Mouse (Mus musculus): ENCODE data around the gene Rnf111. TPM values are rescaled to one million over a fixed set of nuclear protein-coding genes. Genes with fewer than 3 reads are reported as not detected.

Gene Rnf111
- polyA plus RNA-seq, 1 experiment: 32.5 TPM

DNA sequence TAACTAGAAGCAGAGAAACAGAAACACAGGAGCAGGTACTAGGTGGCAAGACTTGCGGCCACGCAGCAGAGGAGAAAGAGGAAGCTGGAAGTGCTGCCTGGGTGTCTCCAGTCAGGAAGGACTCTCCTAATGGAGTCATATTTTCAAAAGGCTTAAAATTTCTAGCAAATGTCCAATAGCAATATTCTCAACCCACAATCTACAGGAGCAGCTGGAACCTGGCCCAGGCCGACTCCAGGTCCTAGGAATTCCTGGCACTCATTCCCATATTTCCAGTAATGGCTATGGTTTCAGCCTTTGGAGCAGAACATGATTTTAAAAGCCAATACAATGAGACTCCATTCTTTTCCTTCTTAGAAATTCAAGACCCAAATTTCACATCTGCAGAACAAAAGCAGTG is 114.0 kb downstream of the Rnf111 start:
- Histone ChIP-seq H3K27ac (ENCODE audit: insufficient read depth, low read length) (no peak overlapping the region), H3K4me3 (ENCODE audit: insufficient read depth, low read length) (no peak overlapping the region), H3K4me1 (ENCODE audit: control insufficient read depth, insufficient read depth, low read length) (no peaks in the 10 kb centered on the region)
- TF ChIP-seq CTCF (IDR thresholded peaks at IDR 0.05; ENCODE audit: extremely low read depth, insufficient read depth, low read length) (no peak), POLR2A (IDR thresholded peaks at IDR 0.05; ENCODE audit: extremely low read depth, insufficient read depth, low read length) (no peak)

GRCm38 (mm10) chr9:70387410-70388119 is 116.0 kb downstream of the Rnf111 start:
- H3K27ac ChIP-seq (ENCODE audit: insufficient read depth, low read length): no peak overlapping the region
- no peak for TF ChIP-seq POLR2A (IDR thresholded peaks at IDR 0.05; ENCODE audit: extremely low read depth, insufficient read depth, low read length)
- H3K4me1 ChIP-seq (ENCODE audit: control insufficient read depth, insufficient read depth, low read length): no peaks in the 10 kb centered on the region
- no peak overlapping the region for H3K4me3 ChIP-seq (ENCODE audit: insufficient read depth, low read length)

DNA sequence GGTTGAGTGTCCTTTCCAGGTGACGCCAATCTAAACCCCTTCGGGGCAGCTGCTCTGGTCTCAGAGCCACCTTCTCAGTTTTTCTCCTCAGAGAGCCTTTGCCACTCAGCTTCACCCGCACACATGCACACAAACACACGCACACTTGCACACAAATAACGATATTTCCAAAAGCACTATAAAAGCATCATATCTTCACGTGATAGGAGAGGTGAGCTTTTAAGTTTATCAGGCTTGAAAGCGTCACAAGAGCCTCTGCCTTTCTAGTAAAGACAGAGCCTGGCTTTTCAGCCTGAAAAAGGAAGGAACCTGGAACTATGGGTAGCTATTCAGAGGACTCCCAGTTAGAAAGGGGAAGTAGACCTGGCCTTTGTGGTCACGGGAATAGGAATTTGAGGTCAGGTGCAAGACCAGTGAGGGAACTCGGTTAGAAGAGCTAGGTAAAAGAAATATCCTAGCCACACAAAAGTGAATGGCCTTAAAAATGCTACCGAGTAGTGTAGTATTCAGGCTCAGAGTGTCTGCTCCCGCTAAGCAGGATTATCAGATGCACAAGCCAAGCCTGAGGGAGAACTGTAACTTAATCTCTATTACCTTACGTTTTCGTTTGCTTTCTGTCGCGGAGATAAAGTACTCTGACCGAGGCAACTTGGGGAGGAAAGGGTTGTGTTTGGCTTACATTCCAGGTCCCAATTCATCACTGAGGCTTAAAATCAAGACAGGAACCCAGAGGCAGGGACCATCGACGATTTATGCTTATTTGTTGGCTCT is 118.4 kb downstream of the Rnf111 start:
- TF ChIP-seq POLR2A (IDR thresholded peaks at IDR 0.05; ENCODE audit: extremely low read depth, insufficient read depth, low read length) (no peak), CTCF (IDR thresholded peaks at IDR 0.05; ENCODE audit: extremely low read depth, insufficient read depth, low read length) (no peak)
- no peak overlapping the region for H3K27ac ChIP-seq (ENCODE audit: insufficient read depth, low read length)
- H3K4me1 ChIP-seq (ENCODE audit: control insufficient read depth, insufficient read depth, low read length): no peaks in the 10 kb centered on the region
- H3K4me3 ChIP-seq (ENCODE audit: insufficient read depth, low read length): no peak overlapping the region

DNA sequence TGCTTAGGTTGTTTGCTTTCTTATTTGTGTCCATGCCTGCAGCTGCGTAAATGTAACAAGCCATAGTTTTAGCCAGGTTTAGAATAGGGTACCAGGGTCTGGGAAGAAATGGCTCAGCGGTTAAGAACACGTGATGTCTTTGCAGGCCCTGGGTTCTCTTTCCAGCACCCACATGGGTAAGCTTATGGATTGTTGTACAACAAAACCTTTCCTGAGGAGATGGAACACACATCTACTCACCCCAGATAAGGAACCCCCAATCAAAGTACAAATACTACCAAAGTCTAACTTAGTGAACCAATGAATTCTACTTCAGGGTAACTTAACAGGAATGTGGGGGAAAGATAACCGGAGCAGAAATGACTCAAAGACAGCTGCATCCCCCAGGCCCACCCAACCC is 119.0 kb downstream of the Rnf111 start:
- no peak for TF ChIP-seq POLR2A (IDR thresholded peaks at IDR 0.05; ENCODE audit: extremely low read depth, insufficient read depth, low read length)
- TF ChIP-seq CTCF (IDR thresholded peaks at IDR 0.05; ENCODE audit: extremely low read depth, insufficient read depth, low read length): no peak
- no peak overlapping the region for H3K27ac ChIP-seq (ENCODE audit: insufficient read depth, low read length)
- no peak overlapping the region for H3K4me3 ChIP-seq (ENCODE audit: insufficient read depth, low read length)
- no peaks in the 10 kb centered on the region for H3K4me1 ChIP-seq (ENCODE audit: control insufficient read depth, insufficient read depth, low read length)

GRCm38 (mm10) chr9:70383750-70384149 is 119.8 kb downstream of the Rnf111 start:
- TF ChIP-seq CTCF (IDR thresholded peaks at IDR 0.05; ENCODE audit: extremely low read depth, insufficient read depth, low read length): no peak
- TF ChIP-seq POLR2A (IDR thresholded peaks at IDR 0.05; ENCODE audit: extremely low read depth, insufficient read depth, low read length): no peak
- Histone ChIP-seq H3K4me1 (ENCODE audit: control insufficient read depth, insufficient read depth, low read length) (no peaks in the 10 kb centered on the region), H3K27ac (ENCODE audit: insufficient read depth, low read length) (no peak overlapping the region), H3K4me3 (ENCODE audit: insufficient read depth, low read length) (no peak overlapping the region)

GRCm38 (mm10) chr9:70382091-70382490 is 121.4 kb downstream of the Rnf111 start:
- H3K27ac ChIP-seq (ENCODE audit: insufficient read depth, low read length): no peak overlapping the region
- no peak overlapping the region for H3K4me3 ChIP-seq (ENCODE audit: insufficient read depth, low read length)
- no peak for TF ChIP-seq POLR2A (IDR thresholded peaks at IDR 0.05; ENCODE audit: extremely low read depth, insufficient read depth, low read length)
- no peak for TF ChIP-seq CTCF (IDR thresholded peaks at IDR 0.05; ENCODE audit: extremely low read depth, insufficient read depth, low read length)

GRCm38 (mm10) chr9:70379502-70380467 is 123.7 kb downstream of the Rnf111 start:
- no peaks in the 10 kb centered on the region for H3K4me1 ChIP-seq (ENCODE audit: control insufficient read depth, insufficient read depth, low read length)
- H3K27ac ChIP-seq (ENCODE audit: insufficient read depth, low read length): no peak overlapping the region
- no peak overlapping the region for H3K4me3 ChIP-seq (ENCODE audit: insufficient read depth, low read length)
- TF ChIP-seq POLR2A (IDR thresholded peaks at IDR 0.05; ENCODE audit: extremely low read depth, insufficient read depth, low read length) (no peak), CTCF (IDR thresholded peaks at IDR 0.05; ENCODE audit: extremely low read depth, insufficient read depth, low read length) (no peak)

More at GRCm38 (mm10) chr9:70382091-70382490, 121.4 kb downstream of the Rnf111 start:
- H3K4me1 ChIP-seq (ENCODE audit: control insufficient read depth, insufficient read depth, low read length): no peaks in the 10 kb centered on the region

Other genes with a start within 250 kb of the Rnf111 start
- 1.8 and 2.4 TPM in 2 replicates for gene Ccnb2, start 82.2 kb downstream of the Rnf111 start, polyA plus RNA-seq (2012; rRNA removed)
- gene Sltm, start 39.0 kb upstream of the Rnf111 start, polyA plus RNA-seq (2012; rRNA removed): 51.2 and 55.3 TPM in 2 replicates
- 0.94 and 1.4 TPM in 2 replicates for gene Gm10642, start 152.5 kb upstream of the Rnf111 start, polyA plus RNA-seq (2012; rRNA removed)
- gene Mindy2, start 153.4 kb upstream of the Rnf111 start, polyA plus RNA-seq (2012; rRNA removed): 26.2 and 27.0 TPM in 2 replicates
- gene Adam10, start 175.3 kb upstream of the Rnf111 start, polyA plus RNA-seq (2012; rRNA removed): 37.5 and 38.0 TPM in 2 replicates

Measured in cortical plate, adult 2 months (tissue).